Mouse (Mus musculus) megakaryocyte, embryonic 14.5 days (primary cell): ENCODE results near the gene Ahcyl2.

Experiments
- FLI1 ChIP-seq: IDR thresholded peaks from 2 replicates; pipeline ENCODE4 v1.6.1; 2012; ENCODE audit warnings: low read length, inconsistent platforms, mixed read lengths
- GATA1 ChIP-seq: IDR thresholded peaks from 3 replicates; pipeline ENCODE4 v1.6.1; 2012; ENCODE audit warnings: mixed read lengths, low read length, inconsistent platforms, borderline replicate concordance

GRCm38 (mm10) chr6:29923501-29923900 is 155.7 kb downstream of the Ahcyl2 start:
- TF ChIP-seq GATA1: no peak
- no peak for TF ChIP-seq FLI1
